Mouse (Mus musculus) left cerebral cortex, postnatal 14 days (tissue): ENCODE results near the gene Hmgcs2. TPM values are rescaled to one million over a fixed set of nuclear protein-coding genes. Genes with fewer than 3 reads are reported as not detected.

ENCODE experiments used
- total RNA-seq, 2 experiments: library from RNA; stranded (reverse); gene quantifications; 2 replicates each; pipeline ENCODE4 v1.2.3; 2021

Hmgcs2 gene
- total RNA-seq, 2 experiments from 2014 or later = 10.5 to 10.9 TPM

Other genes starting within 250 kb of the Hmgcs2 start
- gene Adam30, start 119.8 kb upstream of the Hmgcs2 start, total RNA-seq = not detected
- not detected for gene Reg4, start 58.3 kb upstream of the Hmgcs2 start, total RNA-seq
- gene Phgdh, start 59.6 kb downstream of the Hmgcs2 start, total RNA-seq = 10 to 100 TPM; 52.4 to 60.3 TPM
- gene Zfp697, start 102.0 kb downstream of the Hmgcs2 start, total RNA-seq = 10 to 100 TPM; 37.7 to 40.4 TPM
- gene Gm4450, start 176.7 kb downstream of the Hmgcs2 start, total RNA-seq = not detected
- not detected for gene Hsd3b4, start 230.1 kb downstream of the Hmgcs2 start, total RNA-seq